In genomic region chr3:100866946-100867345, GRCm38 (mm10) we compare ENCODE assay signal across 20 mouse cellular contexts. TPM values are rescaled to one million over a fixed set of nuclear protein-coding genes. Genes with fewer than 3 reads are reported as not detected.
"Had no signal": no experiment of that assay in that cellular context is flagged by ENCODE, and none has a peak within 500 bp of the region (broad histone marks: within the 10 kb centered on the region; RNA-seq: fewer than 3 reads in every experiment).

No protein-coding gene starts in this region.

- H3K27me3 ChIP-seq: limb, embryonic 15.5 days; liver, embryonic 12.5 days; lung, embryonic 15.5 days; megakaryocyte, embryonic 14.5 days; stomach, embryonic 15.5 days had no signal

- DNase-seq: kidney, adult 9 months; kidney, postnatal 36 days; layer of hippocampus, adult 9-11 months; layer of hippocampus, postnatal 36 days; lung, postnatal 14 days; right cerebral cortex, adult 18-20 months; spleen, adult 18-20 months; thymus, postnatal 36 days had no signal

- H3K9me3 ChIP-seq: limb, embryonic 15.5 days; liver, embryonic 12.5 days; lung, embryonic 15.5 days; stomach, embryonic 15.5 days had no signal

- H3K4me1 ChIP-seq: limb, embryonic 15.5 days; liver, embryonic 12.5 days; lung, embryonic 15.5 days; megakaryocyte, embryonic 14.5 days; stomach, embryonic 15.5 days had no signal

- H3K4me3 ChIP-seq: limb, embryonic 15.5 days; liver, embryonic 12.5 days; lung, embryonic 15.5 days; megakaryocyte, embryonic 14.5 days; stomach, embryonic 15.5 days had no signal

- H3K9ac ChIP-seq: limb, embryonic 15.5 days; liver, embryonic 12.5 days; lung, embryonic 15.5 days; stomach, embryonic 15.5 days had no signal

- H3K4me2 ChIP-seq: limb, embryonic 15.5 days; liver, embryonic 12.5 days; lung, embryonic 15.5 days; midbrain, embryonic 11.5 days; stomach, embryonic 15.5 days had no signal

- ATAC-seq: liver, embryonic 12.5 days; midbrain, embryonic 16.5 days had no signal

- H3K27ac ChIP-seq: kidney, postnatal 0 days; limb, embryonic 15.5 days; liver, embryonic 12.5 days; lung, embryonic 15.5 days; macrophage; stomach, embryonic 15.5 days had no signal

- H3K36me3 ChIP-seq: limb, embryonic 15.5 days; liver, embryonic 12.5 days; lung, embryonic 15.5 days; stomach, embryonic 15.5 days had no signal

RNA-seq across cellular contexts. Expression of gene Vtcn1, which starts 41.7 kb away (rescaled TPM):
- total RNA-seq: layer of hippocampus, adult 18-20 months; layer of hippocampus, postnatal 36 days had no signal
- polyA plus RNA-seq: limb, embryonic 11.5 days; liver, embryonic 12.5 days; macrophage; midbrain, embryonic 11.5 days; midbrain, embryonic 16.5 days; neural tube, embryonic 14.5 days had no signal
